Mouse (Mus musculus) R1 (cell line): ENCODE results near the gene Thap12.
A peak's percentile ranks its signal among the peaks of the same experiment; 100 is the strongest.

Experiments
- DNase-seq: peaks from one replicate; pipeline ENCODE4 v3.0.0-alpha.2; 2018; ENCODE audit warnings: low read depth, low spot score

The Thap12 gene

GRCm38 (mm10) chr7:98698041-98698440, 4.9 kb upstream of the Thap12 start:
- no peak for DNase-seq

- DNase-seq, result no peak
These were observed 4.3 kb upstream of the Thap12 start for GRCm38 (mm10) chr7:98698590-98698989.

- DNase-seq, result no peak
These were observed 1.1 kb upstream of the Thap12 start for GRCm38 (mm10) chr7:98701771-98702170.

- DNase-seq, result peak; percentile 58
These were observed 520 bp downstream of the Thap12 start for GRCm38 (mm10) chr7:98703365-98703881.

GRCm38 (mm10) chr7:98704276-98704675, 1.4 kb downstream of the Thap12 start:
- no peak for DNase-seq

GRCm38 (mm10) chr7:98713661-98714060, 10.8 kb downstream of the Thap12 start:
- no peak for DNase-seq

DNA sequence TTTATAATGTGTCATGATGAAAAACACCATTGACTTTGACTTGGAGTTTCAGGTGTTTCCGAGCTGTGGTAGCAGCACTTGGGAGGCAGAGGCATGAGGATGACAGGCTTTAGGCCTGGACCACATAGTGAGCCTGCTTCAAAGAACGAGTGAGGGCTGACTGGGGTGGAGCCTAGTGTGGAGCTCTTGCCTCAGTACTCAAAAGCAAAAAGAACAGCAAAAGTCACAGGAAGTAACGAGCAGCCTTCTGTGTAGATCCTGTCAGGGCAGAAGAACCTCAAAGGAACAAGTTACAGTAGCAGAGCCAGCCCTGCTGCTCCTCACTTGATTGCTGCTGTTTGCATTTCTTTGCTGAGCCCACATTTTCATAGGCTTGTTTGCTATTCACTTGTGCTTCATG, 14.5 kb downstream of the Thap12 start:
- DNase-seq, result peak; percentile 14

- no peak for DNase-seq
These were observed 16.9 kb downstream of the Thap12 start for GRCm38 (mm10) chr7:98719761-98720160.

GRCm38 (mm10) chr7:98720731-98721130, 17.8 kb downstream of the Thap12 start:
- DNase-seq, result no peak

GRCm38 (mm10) chr7:98721172-98721571, 18.3 kb downstream of the Thap12 start:
- DNase-seq, result no peak

DNA sequence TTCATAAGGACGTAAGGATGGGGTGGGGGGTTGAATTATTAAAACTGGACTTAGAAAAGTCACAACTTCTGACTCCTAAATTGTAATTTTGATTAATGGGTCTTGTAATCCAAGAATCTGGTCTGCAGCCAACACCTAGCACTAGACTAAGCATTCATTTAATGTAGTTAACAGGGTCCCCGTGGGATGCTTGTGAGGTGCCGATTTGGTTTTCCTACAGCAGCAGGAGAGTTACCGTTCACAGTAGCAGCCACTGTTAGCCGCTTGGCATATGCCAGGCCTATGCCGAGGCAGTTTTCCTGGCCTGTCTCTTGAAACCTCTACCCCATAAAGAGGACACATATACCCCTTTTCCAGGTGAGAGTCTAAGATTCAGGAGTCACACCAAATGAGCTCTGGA, 18.7 kb downstream of the Thap12 start:
- no peak for DNase-seq

GRCm38 (mm10) chr7:98725686-98726195, 22.8 kb downstream of the Thap12 start:
- DNase-seq, result no peak

- no peak for DNase-seq
These were observed 25.1 kb downstream of the Thap12 start for GRCm38 (mm10) chr7:98727986-98728385.

- no peak for DNase-seq
These were observed 25.6 kb downstream of the Thap12 start for GRCm38 (mm10) chr7:98728499-98728898.

DNA sequence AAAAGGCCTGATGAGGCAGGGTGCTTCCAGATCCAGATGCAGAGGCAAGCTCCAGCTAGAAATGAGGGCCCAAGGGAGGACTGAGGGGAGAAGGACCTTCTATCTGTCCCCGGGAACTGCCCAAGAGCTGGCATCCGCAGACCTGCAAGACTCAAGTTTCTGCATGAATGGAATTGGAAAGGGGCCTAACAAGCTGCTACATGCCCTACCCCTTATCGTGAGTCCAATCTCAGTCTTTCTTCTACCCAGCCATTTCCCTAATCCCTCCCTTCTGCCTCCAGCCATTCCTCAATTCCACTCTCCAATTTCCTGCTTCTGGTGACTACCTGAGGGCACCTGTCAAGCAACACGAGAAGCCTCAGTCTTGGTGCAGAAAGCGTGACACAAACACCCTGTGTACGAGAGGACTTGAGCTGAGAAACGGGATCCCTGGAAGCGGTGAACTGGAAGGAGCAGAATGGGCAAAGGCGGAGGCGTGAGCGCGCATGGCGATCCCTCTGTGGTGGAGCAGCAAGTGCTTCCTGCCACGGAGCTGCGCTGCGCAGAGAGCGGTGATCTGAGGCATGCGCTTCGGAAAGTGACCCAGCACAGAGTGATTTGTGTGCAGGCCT, 26.9 kb downstream of the Thap12 start:
- DNase-seq, result peak; percentile 57

- DNase-seq, result no peak
These were observed 31.1 kb downstream of the Thap12 start for GRCm38 (mm10) chr7:98733958-98734357.

DNA sequence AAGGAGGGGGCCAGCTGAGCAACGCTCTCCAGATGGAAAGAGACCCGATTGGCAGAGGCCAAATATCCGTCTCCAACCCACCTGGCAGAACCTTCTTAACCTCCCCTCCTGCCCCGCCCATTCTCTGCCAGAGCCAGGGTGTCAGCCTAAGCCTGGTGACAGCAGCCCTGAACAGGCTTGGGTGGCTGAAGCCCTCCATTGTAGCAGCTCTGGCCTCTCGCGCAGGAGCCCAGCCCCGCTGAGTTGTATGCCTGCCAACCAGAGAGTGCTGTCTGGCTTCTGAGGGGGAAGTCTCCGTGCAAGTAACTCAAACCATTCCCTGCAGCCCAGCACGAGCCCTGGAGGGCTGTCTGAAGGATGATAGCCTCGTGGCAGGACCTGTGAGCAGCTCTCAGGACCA, 32.0 kb downstream of the Thap12 start:
- DNase-seq, result no peak

DNA sequence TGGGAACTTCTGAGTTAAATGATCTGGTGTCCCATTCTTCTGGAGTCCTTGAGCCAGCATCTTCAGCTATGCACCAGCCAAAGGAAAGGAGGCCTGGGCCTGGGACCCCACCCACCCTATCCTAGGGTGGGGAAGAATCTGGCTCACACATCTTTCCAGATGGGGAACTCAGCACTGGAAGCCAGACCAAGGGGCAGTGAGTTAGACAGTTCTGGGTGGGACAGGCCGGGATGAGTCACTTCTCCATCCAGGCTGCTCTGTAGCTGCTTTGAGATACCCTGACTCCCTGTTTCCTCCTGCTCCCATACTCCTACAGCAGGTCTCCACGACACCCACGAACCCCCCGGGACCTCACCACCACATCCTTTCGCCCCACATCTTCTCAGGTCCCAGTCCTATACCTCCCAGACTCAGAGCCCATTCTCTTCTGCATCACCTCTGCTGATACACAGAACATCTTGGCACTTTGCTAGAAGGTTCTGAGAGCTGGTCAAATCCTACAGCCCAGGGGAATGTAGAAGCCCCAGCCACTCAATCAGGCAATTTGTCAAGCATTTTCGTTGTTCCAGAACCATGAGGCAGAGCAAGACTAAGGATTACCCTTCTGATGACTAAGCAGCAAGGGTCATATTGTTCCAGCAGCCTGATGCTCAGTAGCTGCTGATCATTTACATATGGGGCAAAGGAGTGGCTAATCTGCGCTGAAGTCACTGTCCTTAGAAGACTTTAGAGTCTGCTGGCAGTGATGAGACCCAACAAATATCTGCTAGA, 34.1 kb downstream of the Thap12 start:
- no peak for DNase-seq

DNA sequence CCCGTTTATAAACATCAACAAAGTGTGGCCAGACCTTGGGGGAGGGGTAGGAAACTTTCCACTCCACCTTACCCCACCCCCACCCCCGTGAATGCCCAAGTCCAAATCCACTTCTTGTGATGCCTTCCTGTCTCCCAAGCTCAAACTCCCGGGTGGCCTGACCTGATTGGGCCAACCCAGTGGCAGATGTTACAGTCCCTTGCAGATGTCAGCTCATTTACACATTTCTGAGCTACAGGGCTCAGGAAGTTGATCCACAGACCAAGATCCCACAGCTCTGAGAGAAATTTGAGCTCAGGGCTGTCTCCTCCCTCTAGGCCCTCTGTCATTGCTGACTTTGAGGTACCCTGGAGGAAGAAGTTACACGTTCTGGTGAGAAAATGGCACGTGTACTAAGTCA, 37.5 kb downstream of the Thap12 start:
- DNase-seq, result peak; percentile 64

DNA sequence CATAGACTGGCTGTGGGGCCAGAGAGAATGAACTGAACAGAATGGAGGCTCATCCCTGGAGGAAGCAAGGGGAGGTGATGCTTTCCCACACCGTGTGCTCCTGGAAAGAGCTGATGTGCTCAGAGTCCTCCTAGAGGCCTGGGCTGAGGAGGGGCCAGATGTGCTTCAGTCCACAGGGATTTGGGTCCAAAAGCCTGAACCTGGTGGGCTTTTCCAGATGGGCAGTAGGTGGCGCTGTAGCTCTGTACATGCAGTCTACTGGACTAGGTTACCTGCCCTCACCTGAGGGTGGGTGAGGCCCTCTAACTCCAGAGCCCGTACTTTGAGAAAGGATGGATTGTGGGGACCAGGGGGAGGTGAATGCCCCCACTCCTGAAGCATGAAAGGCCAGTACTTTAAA, 40.4 kb downstream of the Thap12 start:
- DNase-seq, result peak; percentile 73

GRCm38 (mm10) chr7:98750404-98750803, 47.5 kb downstream of the Thap12 start:
- no peak for DNase-seq

DNA sequence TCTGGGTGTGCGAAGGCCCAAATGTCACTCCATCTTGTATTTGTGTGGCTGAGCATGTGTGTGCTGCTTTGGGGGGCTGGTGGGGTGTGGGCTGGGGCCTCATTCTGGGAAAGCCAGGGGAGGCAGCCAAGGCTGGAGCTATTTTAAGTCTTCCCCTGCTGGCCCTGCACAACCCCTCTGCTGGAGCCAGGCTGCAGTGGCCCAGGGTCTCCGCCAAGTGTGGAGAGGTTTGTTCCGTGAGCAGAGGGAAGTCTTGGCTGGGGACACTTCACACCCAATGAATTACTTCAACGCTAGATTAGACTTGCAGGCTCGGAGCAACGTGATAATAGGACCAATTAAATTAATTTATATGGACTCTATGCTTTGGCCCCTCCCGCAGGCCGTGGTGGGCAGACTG, 49.8 kb downstream of the Thap12 start:
- no peak for DNase-seq

DNA sequence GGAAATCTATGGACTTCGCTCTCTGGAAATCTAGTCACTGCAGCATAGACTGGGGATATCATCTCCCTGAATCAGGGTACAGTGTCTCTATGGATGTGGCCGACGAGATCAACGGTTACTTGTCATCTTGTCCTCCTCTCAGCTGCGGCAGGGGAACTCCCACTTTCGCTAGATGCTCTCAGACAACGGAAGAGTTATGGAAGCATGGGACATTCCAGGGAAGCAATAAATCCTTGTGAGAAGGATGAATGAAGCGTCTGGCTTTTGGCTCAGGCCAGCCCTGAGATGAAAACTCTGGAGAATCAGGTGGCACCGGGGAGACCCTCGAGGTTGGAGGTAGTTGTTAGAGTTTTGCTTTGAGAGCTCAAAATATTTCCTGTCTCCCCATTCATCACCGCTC, 53.1 kb downstream of the Thap12 start:
- DNase-seq, result no peak
